Mouse (Mus musculus): ENCODE data around the gene Klhl5. TPM values are rescaled to one million over a fixed set of nuclear protein-coding genes. Genes with fewer than 3 reads are reported as not detected.

Gene Klhl5
- polyA plus RNA-seq, 1 experiment: 54.6 TPM

- no peak for DNase-seq (ENCODE audit: low read depth)
- TF ChIP-seq POLR2A (IDR thresholded peaks at IDR 0.05; ENCODE audit: borderline replicate concordance, extremely low read depth, insufficient read depth, insufficient read length, poor library complexity, severe bottlenecking) (no peak), CTCF (IDR thresholded peaks at IDR 0.05; ENCODE audit: borderline replicate concordance, extremely low read depth, insufficient read depth, insufficient read length) (no peak)
These were observed 97.4 kb downstream of the Klhl5 start for GRCm38 (mm10) chr5:65204726-65205125.

DNA sequence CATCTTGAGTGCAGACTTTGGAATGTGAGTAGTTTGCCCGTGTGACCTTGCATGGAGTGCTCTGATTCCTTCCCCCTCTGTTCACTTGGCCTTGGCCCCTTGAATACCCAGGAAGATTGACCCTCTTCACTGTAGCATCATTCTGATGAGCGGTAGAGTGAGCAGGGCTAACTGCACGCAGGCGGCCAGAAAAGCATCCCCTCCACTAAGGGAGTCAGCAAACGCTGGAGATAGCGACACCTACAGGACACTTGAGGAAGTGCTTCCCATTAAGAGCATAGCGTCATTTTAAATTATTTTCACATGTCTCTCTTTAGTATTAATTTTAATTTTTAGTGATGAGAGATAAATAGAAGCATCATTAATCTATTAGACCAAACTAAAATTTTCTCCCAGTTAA lies 106.0 kb downstream of the Klhl5 start:
- DNase-seq (ENCODE audit: low read depth): peak; percentile 66
- peak; percentile 87 for TF ChIP-seq CTCF (IDR thresholded peaks at IDR 0.05; ENCODE audit: borderline replicate concordance, extremely low read depth, insufficient read depth, insufficient read length)
- TF ChIP-seq POLR2A (IDR thresholded peaks at IDR 0.05; ENCODE audit: borderline replicate concordance, extremely low read depth, insufficient read depth, insufficient read length, poor library complexity, severe bottlenecking): no peak

Other genes starting within 250 kb of the Klhl5 start
- 0.42 and 0.75 TPM in 2 replicates for gene Tlr1, start 174.0 kb upstream of the Klhl5 start, polyA plus RNA-seq (2012; rRNA removed)
- gene Tlr6, start 147.4 kb upstream of the Klhl5 start, polyA plus RNA-seq (2012; rRNA removed): 0.21 and 0.90 TPM in 2 replicates
- gene Fam114a1, start 137.5 kb upstream of the Klhl5 start, polyA plus RNA-seq (2012; rRNA removed): 6.9 and 9.1 TPM in 2 replicates
- 0.08 and 0.11 TPM in 2 replicates for gene Tmem156, start 15.4 kb upstream of the Klhl5 start, polyA plus RNA-seq (2012; rRNA removed)
- 14.7 and 16.7 TPM in 2 replicates for gene Wdr19, start 92.2 kb downstream of the Klhl5 start, polyA plus RNA-seq (2012; rRNA removed)
- 20.1 and 21.0 TPM in 2 replicates for gene Rfc1, start 228.1 kb downstream of the Klhl5 start, polyA plus RNA-seq (2012; rRNA removed)
- gene Klb, start 240.8 kb downstream of the Klhl5 start, polyA plus RNA-seq (2012; rRNA removed): 0.13 and 0.14 TPM in 2 replicates

Measured in brain, embryonic 14.5 days (tissue).